Mouse (Mus musculus): ENCODE results near the gene Slc35a3. TPM values are rescaled to one million over a fixed set of nuclear protein-coding genes. Genes with fewer than 3 reads are reported as not detected.

Slc35a3 gene
- total and polyA plus RNA-seq, 3 experiments = 19.2 to 20.3 TPM; not detected in 1

DNA sequence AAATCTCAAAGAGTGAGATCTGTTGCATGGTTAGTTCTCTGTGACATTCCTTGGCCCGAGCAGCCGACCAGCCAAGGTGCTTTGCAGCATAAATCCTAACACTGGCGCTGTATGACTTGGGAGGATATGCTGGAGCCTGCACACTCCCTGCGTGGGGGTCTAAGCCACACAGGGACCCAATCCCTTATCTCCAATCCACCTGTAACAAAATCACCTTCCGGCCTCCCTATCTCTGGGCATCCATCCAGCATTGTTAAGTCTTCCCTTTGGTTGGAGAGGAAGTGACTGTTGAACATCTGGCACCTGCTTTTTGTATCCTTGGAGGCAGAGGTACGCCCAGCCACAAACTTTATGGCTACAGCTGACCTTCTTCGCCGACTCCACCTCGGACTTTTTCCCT lies 14.2 kb upstream of the Slc35a3 start:
- H3K4me1 ChIP-seq (ENCODE audit: control insufficient read depth in 1 of 2, insufficient read depth in 2 of 2, low read length in 2 of 2) = peaks cover 0 to 17% of the 10 kb centered on the region in 2 experiments; a peak in 3 of 4 replicates
- H3K27ac ChIP-seq (ENCODE audit: control insufficient read depth, low read depth, low read length) = no peak overlapping the region
- H3K79me2 ChIP-seq (ENCODE audit: control insufficient read depth, insufficient read depth, low read length, poor library complexity) = no peaks in the 10 kb centered on the region
- peaks cover 0 to 7% of the 10 kb centered on the region in 2 experiments; a peak in 2 of 4 replicates for H3K36me3 ChIP-seq (ENCODE audit: control insufficient read depth in 1 of 2, insufficient read depth in 2 of 2, low read length in 2 of 2)
- H3K27me3 ChIP-seq (ENCODE audit: control insufficient read depth in 1 of 2, insufficient read depth in 2 of 2, low read length in 2 of 2) = no peaks in the 10 kb centered on the region
- H3K9me3 ChIP-seq (replicated peaks; ENCODE audit: insufficient read depth, low read length) = no peaks in the 10 kb centered on the region
- TF ChIP-seq ZNF384 (IDR thresholded peaks at IDR 0.05; ENCODE audit: low read depth, low read length) (no peak), TAL1 (IDR thresholded peaks at IDR 0.05; ENCODE audit: low read length) (peak; percentile 86), TCF12 (IDR thresholded peaks at IDR 0.05; ENCODE audit: low read depth, low read length) (peak; percentile 96), POLR2A (IDR thresholded peaks at IDR 0.05; ENCODE audit: control insufficient read depth in 1 of 2, insufficient read depth in 1 of 2, low read depth in 1 of 2, low read length in 2 of 2, poor library complexity in 1 of 2) (no peak), MEF2A (IDR thresholded peaks at IDR 0.05; ENCODE audit: extremely low read depth, insufficient replicate concordance, low read depth, low read length, poor library complexity, severe bottlenecking) (no peak), NRF1 (IDR thresholded peaks at IDR 0.05; ENCODE audit: insufficient read depth, low read depth, low read length, poor library complexity, severe bottlenecking) (no peak), ELF1 (IDR thresholded peaks at IDR 0.05; ENCODE audit: low read depth, low read length) (no peak), HCFC1 (IDR thresholded peaks at IDR 0.05; ENCODE audit: low read depth, low read length) (no peak), ZKSCAN1 (IDR thresholded peaks at IDR 0.05; ENCODE audit: low read depth, low read length) (no peak), EP300 (IDR thresholded peaks at IDR 0.05; ENCODE audit: low read depth in 1 of 2, low read length in 2 of 2) (peak; percentile 89 to 94), MAZ (IDR thresholded peaks at IDR 0.05; ENCODE audit: low read depth, low read length) (no peak), ETS1 (IDR thresholded peaks at IDR 0.05; ENCODE audit: low read depth, low read length) (peak; percentile 91), USF1 (IDR thresholded peaks at IDR 0.05; ENCODE audit: low read depth, low read length) (no peak), RCOR1 (IDR thresholded peaks at IDR 0.05; ENCODE audit: low read depth, low read length) (peak; percentile 96), MYB (IDR thresholded peaks at IDR 0.05; ENCODE audit: low read depth, low read length) (peak; percentile 54), CHD2 (IDR thresholded peaks at IDR 0.05; ENCODE audit: low read length) (no peak), NELFE (IDR thresholded peaks at IDR 0.05; ENCODE audit: low read depth, low read length) (no peak), GABPA (IDR thresholded peaks at IDR 0.05; ENCODE audit: low read depth, low read length) (no peak), CTCF (IDR thresholded peaks at IDR 0.05 in 2 of 3, conservative IDR thresholded peaks at IDR 0.05 in 1 of 3; ENCODE audit: control insufficient read depth in 1 of 3, insufficient read depth in 1 of 3, low read depth in 2 of 3, low read length in 3 of 3, poor library complexity in 1 of 3, severe bottlenecking in 1 of 3) (no peak), GATA1 (IDR thresholded peaks at IDR 0.05; ENCODE audit: low read depth, low read length) (peak; percentile 92), MAX (IDR thresholded peaks at IDR 0.05; ENCODE audit: low read length) (no peak), MAFK (IDR thresholded peaks at IDR 0.05; ENCODE audit: borderline replicate concordance, low read depth, low read length) (no peak), UBTF (IDR thresholded peaks at IDR 0.05; ENCODE audit: borderline replicate concordance, insufficient read depth, low read depth, low read length) (no peak), E2F4 (IDR thresholded peaks at IDR 0.05; ENCODE audit: borderline replicate concordance, low read depth, low read length) (no peak), SMC3 (IDR thresholded peaks at IDR 0.05; ENCODE audit: low read depth, low read length) (no peak), KAT2A (conservative IDR thresholded peaks at IDR 0.05; ENCODE audit: low read depth, low read length) (no peak), JUND (IDR thresholded peaks at IDR 0.05; ENCODE audit: low read depth, low read length) (no peak), ZC3H11A (IDR thresholded peaks at IDR 0.05; ENCODE audit: low read depth, low read length) (no peak), CHD1 (IDR thresholded peaks at IDR 0.05; ENCODE audit: low read depth, low read length) (no peak), BHLHE40 (IDR thresholded peaks at IDR 0.05; ENCODE audit: borderline replicate concordance, low read depth, low read length) (no peak), MYC (IDR thresholded peaks at IDR 0.05; ENCODE audit: low read depth, low read length) (no peak), TBP (IDR thresholded peaks at IDR 0.05; ENCODE audit: low read depth, low read length) (no peak), SIN3A (IDR thresholded peaks at IDR 0.05; ENCODE audit: low read length) (no peak)
- H3K9ac ChIP-seq (ENCODE audit: control insufficient read depth, low read depth, low read length, poor library complexity, severe bottlenecking) = no peak overlapping the region
- DNase-seq (ENCODE audit: low read depth, low spot score) = peak; percentile 88
- H3K4me3 ChIP-seq (ENCODE audit: control insufficient read depth in 1 of 2, insufficient read depth in 1 of 2, low read depth in 2 of 2, low read length in 2 of 2) = peak overlapping the region in 1 of 2 experiments; percentile 12; a peak in 1 of 4 replicates
